Mouse (Mus musculus): ENCODE results near the gene Eml6.
"Not testable (repeated sequence)": the region's sequence is repeated elsewhere in the genome, so short reads cannot be mapped to it uniquely, and the experiment has no call there.

Gene Eml6

DNA sequence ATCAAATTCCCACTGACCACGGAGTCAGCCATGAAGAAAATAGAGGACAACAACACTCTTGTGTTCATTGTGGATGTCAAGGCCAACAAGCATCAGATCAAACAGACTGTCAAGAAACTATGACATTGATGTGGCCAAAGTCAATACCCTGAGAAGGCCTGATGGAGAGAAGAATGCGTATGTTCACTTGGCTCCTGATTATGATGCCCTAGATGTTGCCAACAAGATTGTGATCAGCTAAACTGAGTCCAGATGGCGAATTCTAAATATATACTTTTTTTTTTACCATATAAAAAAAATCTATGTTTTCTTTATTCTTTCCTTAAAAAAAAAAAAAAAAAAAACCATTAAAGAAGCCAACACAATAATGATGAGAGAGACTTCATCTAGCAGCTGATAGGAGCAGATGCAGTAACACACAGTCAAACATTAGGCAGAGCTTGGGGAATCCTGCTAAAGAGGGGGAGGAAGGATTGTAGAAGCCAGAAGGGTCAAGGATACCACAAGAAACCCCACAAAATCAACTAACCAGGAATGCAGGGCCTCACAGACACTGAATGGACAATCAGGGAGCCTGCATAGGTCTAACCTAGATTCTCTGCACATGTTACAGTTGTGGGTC lies 185.1 kb downstream of the Eml6 start:
- DNase-seq (ENCODE audit: low spot score): no peak

DNA sequence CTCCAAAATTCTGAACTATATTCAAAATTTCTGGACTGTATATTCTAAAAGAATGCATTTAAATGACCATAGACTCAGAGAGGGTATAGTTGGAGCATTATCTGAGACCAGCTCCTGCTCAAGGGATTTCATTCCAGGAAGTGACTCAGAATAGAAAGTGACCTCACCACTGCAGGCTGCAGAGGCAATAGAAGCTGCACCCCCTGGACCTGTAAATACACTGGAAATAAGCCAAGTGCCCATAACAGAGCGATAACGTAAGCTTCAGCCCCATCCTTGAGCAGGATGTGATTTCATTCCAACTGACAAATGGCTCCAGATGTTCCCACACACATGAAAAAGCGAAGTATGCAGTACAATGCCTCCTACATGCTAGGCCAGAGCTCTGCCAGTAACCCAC lies 186.1 kb downstream of the Eml6 start:
- no peak for DNase-seq (ENCODE audit: low spot score)

DNA sequence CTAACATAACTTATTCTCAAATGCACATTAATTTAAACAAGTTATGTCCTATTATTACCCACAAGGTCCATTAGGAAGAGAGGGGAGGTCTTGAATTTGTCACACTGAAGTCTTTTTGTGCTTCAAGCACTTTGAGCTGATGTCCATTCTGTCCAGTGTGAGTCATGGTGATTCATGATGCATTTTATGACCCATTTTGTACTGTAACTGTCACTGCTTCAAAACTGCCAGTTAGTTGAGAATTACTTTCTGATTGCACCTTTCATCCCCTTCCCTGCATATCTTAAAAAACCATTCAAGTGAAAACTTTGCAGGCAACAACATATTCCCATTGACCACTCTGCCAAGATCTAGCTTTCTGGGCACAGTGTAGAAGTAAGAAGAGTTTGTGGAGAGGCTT lies 188.8 kb downstream of the Eml6 start:
- DNase-seq (ENCODE audit: low spot score): no peak

DNA sequence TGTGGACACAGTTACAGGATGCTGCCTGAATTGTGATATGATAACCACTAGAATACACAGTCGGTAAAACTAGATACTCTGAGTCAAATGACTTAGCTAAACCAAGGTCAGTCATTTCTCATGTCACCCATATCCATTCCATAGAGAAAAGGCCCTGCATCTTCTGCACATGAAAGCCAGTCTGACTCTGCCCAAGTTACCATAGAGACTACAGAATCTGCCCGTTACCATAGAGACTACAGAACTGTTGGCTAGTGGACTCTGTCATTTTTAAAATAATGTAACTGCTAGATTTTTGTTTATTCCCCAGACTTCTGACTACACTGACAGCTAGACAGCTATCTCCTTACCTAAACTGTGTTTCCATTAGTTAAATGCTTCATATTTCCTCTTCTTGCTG lies 198.1 kb downstream of the Eml6 start:
- no peak for DNase-seq (ENCODE audit: low spot score)

DNA sequence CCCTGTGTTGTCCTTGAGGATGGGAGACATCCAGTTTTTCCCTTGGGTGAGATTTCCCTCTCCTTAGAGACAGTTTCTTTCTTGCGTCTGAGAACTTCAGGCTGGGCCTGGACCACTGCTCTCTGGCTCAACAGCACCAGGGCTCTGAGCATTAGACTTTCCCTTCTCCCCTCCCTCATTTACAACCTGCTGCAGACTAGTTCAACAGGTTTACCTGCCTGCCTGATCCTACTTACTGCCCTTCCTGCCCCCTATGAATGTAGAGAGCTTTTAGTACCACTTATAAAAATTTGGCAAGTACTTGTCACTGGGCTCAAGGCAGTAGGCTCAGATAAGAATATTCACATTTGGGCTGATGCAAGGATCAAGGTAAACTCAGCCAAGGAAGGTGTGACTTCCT lies 199.8 kb downstream of the Eml6 start:
- DNase-seq (ENCODE audit: low spot score): no peak

DNA sequence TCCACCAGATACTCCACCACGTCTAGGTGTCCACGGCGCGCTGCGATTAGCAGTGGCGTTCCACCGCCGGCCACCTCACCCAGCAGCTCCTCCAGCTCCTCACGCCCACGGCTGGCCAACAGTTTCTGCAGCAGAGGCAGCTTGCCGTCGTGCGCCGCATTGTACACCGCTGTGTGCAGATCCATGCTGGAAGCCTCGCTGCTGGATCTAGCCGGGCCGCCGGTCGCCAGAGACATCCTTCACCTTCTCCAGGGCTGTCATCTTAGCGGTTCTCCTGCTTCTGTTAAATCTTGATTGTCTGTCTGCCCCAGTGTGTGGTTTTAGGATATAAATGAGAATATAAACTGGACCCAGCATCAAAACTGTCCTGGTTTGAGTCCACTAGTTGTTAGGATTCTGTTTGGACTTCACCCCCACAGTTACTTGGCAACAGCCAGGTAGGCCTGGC lies 200.5 kb downstream of the Eml6 start, which contains the start of gene 4931440F15Rik:
TSS of gene 4931440F15Rik (minus strand) at position 398 of the 448 bp plus-strand sequence.
- not testable (repeated sequence) for DNase-seq (ENCODE audit: low spot score)

DNA sequence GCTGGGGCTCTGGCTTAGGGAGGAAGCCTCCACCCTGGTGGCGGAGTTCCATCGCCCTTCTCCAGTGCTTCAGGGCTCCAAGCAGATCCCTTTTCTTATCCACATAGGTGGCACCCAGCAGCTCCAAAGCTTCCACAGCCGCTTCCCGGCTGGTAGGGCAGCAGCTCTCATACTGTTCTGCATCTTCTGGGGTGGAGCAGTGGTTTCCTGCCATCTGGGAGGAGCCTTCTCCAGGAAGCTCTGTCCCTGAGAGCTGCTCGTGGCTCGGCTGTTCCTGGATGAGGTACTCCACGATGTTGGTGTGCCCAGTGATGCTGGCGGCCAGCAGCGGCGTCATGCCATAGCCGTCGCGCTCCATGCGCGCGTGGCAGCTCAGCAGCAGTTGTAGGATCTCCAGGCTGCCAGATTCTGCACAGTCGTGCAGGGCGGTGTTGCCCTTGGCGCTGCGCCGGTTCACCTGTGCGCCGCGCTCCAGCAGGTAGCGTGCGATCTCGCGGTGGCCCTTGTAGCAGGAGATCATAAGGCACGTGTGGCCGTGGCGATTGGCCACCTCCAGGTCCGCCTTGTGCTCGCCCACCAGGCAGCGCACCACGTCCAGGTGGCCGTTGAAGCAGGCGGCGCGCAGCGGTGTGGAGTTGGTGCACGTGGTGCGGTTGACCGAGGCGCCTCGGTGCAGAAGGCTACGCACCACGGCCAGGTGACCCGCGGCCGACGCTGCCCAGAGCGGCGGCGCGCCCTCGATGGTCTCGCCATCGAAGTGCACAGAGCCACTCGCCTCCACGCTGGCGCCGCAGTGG lies 201.2 kb downstream of the Eml6 start:
- not testable (repeated sequence) for DNase-seq (ENCODE audit: low spot score)

DNA sequence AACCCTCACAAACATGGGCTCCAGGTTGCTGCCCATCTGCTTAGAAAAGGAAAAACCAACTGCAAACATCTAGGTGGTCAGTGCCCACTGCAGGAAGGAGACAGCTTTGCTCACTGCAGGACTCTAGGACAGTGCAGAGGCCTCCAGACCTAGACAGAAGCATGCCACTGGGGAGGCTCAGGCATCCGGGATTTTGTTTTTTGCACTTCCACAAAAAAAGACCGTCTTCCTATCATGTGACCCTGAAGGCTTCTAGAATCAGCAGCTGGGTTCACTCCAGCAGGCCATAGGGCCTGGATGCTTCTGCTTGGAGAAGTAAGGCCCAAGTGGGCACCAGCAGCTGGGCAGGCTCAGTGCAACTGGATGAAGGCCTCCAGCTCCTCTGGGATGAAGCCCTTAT lies 202.7 kb downstream of the Eml6 start:
- DNase-seq (ENCODE audit: low spot score): no peak

DNA sequence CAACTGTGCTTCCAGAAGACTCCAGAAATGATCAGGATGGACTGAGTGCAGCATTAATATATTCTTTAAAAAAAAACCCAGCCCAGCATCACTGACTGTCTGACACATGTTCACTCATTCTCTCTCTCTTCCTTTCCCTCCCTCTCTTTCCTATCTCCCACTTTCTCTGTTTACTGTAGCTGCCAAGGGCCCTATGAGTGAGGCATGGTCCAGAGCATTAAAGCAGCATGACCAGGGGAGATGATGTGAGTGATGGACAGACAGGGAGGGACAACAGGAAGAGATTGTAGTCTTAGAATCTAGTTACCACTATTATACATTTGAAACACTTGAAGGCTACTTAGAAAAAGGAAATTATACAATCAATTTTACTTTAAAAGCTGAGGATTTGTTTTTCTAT lies 210.2 kb downstream of the Eml6 start:
- DNase-seq (ENCODE audit: low spot score): no peak

DNA sequence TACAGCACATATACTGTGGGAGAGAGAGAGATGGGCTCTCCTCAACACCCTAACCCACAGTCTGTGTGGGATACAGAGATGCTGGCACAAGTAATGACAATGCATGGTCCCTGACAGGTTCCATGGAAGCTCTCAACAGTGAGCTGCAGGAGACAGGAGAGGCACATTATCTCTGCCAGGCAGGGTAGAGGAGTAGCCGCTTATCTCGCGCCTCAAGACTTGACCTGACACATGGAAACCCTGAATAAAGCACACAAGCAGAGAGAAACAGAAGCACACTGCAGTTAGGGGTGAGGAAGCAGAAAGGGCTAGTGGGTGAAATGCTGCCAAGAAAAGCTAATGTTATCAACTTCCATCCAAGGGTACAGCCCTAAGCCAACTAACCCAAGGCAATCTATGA lies 210.6 kb downstream of the Eml6 start:
- DNase-seq (ENCODE audit: low spot score): no peak

DNA sequence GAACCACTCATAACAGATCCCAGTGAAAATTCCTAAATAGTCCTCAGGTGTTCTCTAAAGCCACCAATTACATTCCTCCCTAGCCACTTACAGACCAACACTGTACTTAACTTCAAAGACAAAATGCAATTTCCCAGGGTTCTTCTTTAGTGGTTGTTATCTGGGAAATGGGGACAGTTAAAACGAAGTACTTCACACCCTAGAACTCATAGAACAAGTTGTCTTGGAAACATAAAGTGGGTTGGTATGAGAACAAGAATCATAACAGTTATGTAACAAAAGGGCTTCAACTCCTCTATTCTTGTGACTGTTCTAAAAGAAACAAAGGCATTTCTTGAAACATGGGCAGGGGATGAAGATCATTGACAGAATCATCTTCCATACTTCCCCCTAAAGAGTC lies 212.6 kb downstream of the Eml6 start:
- no peak for DNase-seq (ENCODE audit: low spot score)

DNA sequence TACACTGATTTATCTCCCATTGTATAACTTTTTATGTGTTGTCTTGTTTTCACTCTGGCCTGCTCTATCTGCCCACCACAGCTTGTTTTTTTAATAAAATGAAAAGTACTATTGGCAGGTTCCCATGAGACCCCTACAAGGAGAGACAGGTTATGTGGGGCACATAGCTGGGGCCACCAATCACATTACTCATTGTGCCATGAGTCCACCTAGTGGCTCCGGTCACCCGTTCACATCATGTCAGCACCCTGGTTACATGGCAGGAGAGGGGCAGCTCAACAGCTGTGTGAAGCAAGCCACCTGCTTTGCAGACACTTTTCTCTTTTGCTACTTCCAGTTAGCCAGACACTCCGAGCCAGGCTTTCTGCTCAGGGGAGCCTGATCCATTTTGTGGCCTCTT lies 213.4 kb downstream of the Eml6 start:
- no peak for DNase-seq (ENCODE audit: low spot score)

DNA sequence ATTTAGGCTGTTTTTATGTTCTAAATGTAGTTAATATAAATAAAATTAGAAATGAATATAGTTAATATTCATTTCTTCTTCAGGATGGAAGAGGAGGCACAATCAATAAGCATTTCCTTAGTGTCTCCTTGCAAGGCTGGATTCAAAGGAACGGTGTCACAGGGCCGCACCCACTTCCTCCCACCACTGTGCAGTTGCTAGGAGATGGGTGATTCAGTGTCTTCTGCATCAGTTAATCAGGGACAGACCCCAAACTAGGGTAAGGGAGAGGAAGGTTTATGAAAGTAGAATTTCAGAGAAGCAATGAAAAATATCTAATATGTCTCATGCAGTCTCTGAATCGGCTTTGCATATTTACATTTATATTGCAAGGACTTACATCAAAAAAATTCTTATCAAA lies 215.5 kb downstream of the Eml6 start:
- no peak for DNase-seq (ENCODE audit: low spot score)

DNA sequence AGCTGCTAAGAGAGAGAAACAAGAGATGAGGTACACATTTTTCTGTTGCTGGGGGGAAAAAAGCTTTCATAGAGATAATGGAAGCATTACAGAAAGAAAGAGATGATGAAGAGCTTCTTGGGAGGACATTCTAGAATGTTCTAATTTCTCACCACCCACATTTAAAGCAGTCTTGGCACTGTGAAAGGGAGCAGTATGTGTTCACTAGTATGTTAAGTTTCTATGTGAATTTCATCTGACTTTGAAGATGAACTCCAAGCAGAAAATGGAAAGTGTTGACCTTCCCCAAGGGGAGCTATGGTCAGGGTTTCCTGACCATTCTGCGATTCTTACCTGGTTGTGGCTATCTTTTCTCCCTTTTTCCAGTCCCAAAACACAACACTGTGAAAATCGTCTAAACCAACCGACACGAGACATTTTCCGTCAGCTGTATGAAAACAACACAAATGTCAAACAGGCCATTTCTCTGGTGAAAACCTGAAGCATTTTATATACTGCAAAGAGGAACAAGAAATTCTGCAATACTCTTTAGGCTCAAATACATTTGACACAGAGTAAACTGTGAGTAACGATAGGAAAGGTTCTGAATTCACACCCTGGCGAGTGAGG lies 216.7 kb downstream of the Eml6 start:
- no peak for DNase-seq (ENCODE audit: low spot score)

DNA sequence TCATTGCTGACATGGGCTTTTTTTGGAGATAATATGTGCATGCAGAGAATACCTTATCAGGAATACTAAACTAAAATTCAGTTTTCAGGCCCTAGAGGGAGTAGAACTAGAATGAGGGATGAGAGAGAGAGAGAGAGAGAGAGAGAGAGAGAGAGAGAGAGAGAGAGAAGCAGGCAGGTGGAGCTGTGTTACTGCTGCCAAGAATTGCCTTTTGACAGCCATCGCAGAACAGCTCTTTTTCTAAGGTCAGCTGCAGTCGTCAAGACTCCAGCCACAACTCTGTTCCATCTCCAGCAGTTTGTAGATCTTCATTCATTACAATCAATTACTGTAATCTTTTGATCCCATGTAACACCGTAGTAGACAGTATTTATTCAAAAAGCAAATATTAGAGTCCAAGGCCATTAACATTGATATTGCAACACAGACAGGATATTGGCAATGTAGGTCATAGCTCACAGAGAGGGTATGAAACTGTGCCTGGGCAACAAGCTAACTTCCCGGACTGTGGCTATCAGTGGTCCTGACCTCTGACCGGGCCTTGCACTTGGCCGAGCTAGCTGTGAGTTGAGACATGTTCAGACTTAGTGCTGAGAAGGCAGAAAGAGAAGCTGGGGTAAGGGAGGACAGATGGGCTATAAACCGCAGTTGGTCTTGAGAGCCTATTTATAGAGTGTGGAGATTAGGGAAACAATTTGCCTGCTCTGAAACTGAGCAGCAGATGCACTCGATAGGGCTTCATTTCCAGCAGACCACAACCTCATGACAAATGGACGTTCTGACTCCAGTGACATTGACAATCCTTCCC lies 217.5 kb downstream of the Eml6 start:
- no peak for DNase-seq (ENCODE audit: low spot score)

DNA sequence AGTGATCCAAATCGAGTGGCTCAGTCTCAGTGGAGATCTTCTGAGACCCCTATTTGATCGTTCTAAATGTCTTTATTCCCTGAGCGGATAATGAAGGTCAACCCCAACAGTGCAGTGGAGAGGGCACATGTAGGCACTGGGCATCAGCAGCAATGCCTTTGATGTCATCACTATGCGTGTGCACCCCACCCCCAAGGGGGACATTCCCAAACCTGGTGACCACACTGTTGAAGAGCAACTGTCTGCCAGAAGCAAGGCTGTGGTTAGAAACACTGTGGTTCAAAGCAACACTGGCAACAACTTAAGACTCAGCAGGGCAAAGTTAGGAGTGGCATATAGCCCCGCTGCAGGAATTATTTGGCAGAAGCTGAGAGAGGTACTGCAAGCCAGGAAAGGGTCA lies 218.5 kb downstream of the Eml6 start:
- no peak for DNase-seq (ENCODE audit: low spot score)

DNA sequence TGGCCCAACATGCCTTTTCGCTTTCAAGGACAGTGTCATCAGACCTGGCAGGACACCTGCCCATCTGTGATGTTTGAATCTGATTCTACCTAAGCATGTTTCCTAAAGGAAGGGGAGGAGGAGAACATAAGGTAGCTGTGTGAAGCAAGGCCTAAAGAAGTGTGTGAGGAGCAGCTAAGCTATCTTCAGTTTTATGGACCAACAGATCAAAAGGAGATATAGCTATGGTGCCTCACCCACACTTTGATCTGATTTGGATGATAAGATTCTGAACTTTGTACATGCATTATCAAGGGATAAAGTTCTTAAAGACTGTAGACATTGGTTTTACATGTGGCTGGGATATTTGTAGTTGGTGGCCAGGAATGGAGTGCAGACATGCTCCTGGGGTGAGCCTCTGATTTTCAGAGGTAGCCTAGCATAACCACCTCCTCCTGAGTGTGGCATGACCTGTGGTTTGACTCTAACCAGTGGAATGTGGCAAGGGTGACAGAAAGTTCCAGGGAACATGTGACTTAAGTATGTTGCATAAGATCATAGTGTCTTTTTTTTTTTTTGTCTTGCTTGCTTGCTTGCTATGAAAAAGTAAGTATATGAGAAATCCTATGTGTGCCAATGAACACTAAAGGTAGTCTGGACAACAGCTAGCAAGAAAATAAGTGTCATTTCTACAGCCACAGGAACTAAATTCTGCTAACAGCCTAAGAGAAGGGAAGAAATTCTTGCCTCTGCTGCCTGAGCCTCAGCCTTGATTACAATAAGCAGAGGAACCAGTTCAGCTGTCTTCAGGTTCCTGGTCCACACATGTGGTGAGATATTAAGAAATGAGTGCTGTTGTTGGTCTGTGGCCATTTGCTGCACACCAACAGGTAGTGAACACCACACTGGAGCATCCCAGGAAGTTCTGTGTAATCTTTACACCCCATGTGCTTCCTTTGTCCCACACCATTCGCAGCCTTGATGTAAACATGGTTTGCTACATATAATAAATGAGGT lies 224.1 kb downstream of the Eml6 start:
- no peak for DNase-seq (ENCODE audit: low spot score)

DNA sequence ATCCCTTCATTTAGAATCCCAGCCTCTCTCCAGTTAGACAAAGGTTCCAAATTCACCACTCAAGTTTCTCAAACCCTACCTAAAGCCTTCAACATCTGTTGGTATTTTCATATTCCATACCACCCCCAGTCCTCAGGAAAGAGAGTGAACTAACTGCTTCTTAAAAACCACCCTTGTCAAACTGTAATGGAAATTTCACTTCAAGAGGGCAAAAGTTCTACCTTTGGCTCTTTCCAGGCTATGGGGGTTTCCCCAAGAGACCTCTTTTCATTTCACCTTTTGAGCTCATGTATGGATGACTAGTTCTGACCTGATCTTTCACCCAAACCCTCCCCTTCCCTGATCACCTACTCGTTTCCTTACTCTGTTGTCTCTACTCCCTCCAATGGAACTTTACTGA lies 226.0 kb downstream of the Eml6 start:
- no peak for DNase-seq (ENCODE audit: low spot score)

DNA sequence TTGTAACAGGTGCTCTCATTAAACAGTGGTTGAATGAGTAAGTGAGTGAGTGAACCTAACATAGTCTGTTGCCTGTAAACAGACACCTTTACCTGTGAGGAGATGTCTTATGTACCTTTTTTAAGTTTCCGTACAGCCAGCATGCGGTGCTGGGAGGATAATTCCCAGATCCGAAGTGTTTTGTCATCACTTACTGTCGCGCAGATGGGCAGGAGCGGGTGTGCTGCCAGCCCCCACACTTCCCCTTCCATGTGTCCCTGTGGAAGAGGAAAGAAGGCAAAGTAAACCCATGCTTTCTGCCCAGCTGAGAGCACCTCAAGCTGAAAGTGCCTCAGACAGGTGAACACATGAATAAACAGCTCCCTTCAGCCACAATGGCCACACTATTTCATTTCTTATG lies 230.7 kb downstream of the Eml6 start:
- DNase-seq (ENCODE audit: low spot score): no peak

DNA sequence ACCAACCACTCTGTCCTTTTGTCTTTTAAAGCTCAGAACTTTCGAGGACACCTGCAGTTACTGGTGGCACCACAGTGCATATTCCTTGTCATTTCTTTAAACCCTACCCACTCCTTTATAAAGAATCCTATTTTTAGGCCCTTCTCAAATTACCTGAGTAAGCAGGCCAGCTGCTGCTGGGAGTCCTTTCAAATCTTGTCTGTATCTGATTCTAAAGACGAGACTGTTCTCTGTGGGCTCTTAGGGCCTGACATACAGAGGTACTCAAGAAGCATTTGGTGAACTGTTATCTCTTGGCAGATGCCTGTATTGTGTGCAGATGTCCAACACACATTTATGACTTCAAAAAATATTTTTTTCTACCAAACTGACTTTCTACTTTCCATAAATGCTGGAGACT lies 231.4 kb downstream of the Eml6 start:
- DNase-seq (ENCODE audit: low spot score): no peak

DNA sequence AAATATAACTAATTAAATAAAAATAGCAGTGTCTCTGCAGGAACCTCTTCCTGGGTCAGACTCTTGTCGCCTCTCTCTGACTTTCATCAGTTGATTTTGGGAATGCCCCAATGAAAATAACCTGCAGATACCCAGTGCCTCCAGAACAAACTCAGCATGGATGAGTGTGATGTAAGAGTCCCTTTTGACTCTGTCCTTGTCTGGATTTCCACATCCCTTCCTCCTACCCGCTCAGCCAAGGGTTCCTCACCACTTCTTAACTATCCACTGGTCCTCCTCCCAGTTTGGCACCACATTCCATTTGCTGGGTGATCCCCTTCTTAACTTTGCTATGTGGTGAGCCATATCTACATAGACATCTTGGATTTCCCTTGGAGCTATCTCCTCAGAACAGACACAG lies 235.0 kb downstream of the Eml6 start:
- DNase-seq (ENCODE audit: low spot score): no peak
